Mouse (Mus musculus) C2C12 (cell line): Measurements from ENCODE around the gene Egflam.

Experiments used
- CEBPB ChIP-seq: IDR thresholded peaks from one replicate; pipeline ENCODE4 v1.6.1; 2011; ENCODE audit warnings: low read depth, mild to moderate bottlenecking, control low read depth, moderate library complexity
- CTCF ChIP-seq: IDR thresholded peaks from one replicate; pipeline ENCODE4 v1.5.1; 2011; ENCODE audit not compliant: control insufficient read depth, insufficient read depth, insufficient read length
- FOSL1 ChIP-seq: IDR thresholded peaks from one replicate; pipeline ENCODE4 v1.8.0; 2011; ENCODE audit warnings: mild to moderate bottlenecking, low read length; ENCODE audit not compliant: poor library complexity, insufficient read depth, severe bottlenecking
- MAX ChIP-seq: IDR thresholded peaks from one replicate; pipeline ENCODE4 v1.6.1; 2011; ENCODE audit warnings: mild to moderate bottlenecking, control low read depth
- MYOD1 ChIP-seq: IDR thresholded peaks from one replicate; pipeline ENCODE4 v1.6.1; 2011; ENCODE audit warnings: low read depth; ENCODE audit not compliant: control insufficient read depth, insufficient read length
- MYOG ChIP-seq: IDR thresholded peaks from one replicate; pipeline ENCODE4 v1.6.1; 2011; ENCODE audit not compliant: control insufficient read depth, insufficient read length; ENCODE audit errors: extremely low read depth
- USF1 ChIP-seq: IDR thresholded peaks from one replicate; pipeline ENCODE4 v1.6.1; 2011; ENCODE audit warnings: low read depth, mild to moderate bottlenecking, control low read depth, moderate library complexity

DNA sequence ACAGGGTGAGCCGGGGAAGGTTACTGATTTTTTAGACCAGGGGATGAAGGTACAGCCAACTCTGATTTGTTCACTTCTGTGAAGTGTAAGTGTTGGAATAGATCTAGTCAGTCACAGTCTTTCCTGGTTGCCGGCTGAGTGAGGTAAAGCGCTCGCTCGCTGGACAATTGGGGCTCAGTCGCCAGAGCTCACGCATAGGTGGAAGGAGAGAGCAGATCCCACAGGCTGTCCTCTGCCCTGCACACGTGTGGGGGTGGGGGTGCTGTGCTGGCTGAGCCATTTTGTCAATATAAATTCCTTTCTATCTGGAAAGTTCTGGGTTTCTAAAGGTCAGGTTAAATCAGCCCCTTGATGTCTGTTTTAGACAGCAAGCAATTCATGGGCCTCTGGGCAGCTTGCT is 237.9 kb downstream of the Egflam start:
- no peak for TF ChIP-seq USF1
- no peak for TF ChIP-seq MAX
- no peak for TF ChIP-seq CTCF
- TF ChIP-seq CEBPB = no peak
- no peak for TF ChIP-seq MYOG
- TF ChIP-seq FOSL1 = no peak
- no peak for TF ChIP-seq MYOD1
